Mouse (Mus musculus) stomach, postnatal 0 days (tissue): ENCODE data around the gene Fkbp8.

Source experiments
- CTCF ChIP-seq: IDR thresholded peaks from 2 replicates; pipeline ENCODE4 v1.5.1; 2016; ENCODE audit warnings: antibody characterized with exemption, low read depth, mild to moderate bottlenecking, moderate library complexity
- EP300 ChIP-seq: optimal IDR thresholded peaks from 2 replicates; pipeline ENCODE3; 2016; ENCODE audit warnings: antibody characterized with exemption

DNA sequence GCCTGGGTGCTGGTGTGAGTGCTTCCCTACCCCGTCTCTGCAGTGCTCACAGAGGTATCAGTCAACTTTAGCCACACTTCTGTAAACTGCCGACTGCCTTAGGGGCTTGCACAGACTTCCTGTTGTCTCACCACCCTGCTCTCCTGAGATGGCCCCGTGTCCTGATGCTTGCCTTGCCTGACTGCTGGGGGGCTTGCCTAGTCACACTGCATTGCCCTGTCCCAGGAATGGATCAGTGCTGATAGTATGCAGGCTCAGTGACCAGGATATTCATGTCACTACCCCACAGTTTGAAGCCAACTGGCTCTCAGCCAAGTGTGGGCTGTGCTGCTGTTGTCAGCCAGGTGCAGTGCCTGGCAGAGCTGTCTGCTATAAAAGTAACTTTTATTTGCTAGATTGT is 38.0 kb downstream of the Fkbp8 start:
- TF ChIP-seq CTCF (no peak), EP300 (no peak)
